Mouse (Mus musculus) CD4-positive, CD25-positive, alpha-beta regulatory T cell, adult 2 months (primary cell): Measurements from ENCODE around the gene Cdkn2aipnl.
A peak's percentile ranks its signal among the peaks of the same experiment; 100 is the strongest.

Experiments used
- DNase-seq: peaks from one replicate; pipeline ENCODE4 v3.0.0-alpha.2; 2012; ENCODE audit warnings: low read depth, low spot score

Cdkn2aipnl gene

GRCm38 (mm10) chr11:52003772-52004528, 36.5 kb downstream of the Cdkn2aipnl start, which contains the start of gene Cdkl3:
TSS of gene Cdkl3 (plus strand) at chr11:52004221.
- DNase-seq = peak; percentile 96

DNA sequence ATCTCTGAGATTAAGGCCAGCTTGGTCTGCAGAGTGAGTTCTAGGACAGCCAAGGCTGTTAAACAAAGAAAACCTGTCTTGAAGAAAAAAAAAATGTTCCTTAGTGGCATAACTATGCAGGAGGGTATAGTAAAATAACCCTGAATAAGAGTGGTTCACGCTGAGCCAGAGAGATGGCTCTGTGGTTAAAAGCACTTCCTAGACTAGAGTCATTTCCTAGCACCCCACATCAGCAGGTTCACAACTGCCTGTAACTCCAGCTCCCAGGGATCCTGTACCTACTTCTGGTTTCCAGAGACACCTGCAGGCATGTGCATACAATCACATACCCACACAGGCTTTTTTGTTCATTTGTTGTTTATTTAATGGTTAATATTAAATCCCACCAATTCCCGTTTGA, 38.1 kb downstream of the Cdkn2aipnl start:
- DNase-seq = no peak

DNA sequence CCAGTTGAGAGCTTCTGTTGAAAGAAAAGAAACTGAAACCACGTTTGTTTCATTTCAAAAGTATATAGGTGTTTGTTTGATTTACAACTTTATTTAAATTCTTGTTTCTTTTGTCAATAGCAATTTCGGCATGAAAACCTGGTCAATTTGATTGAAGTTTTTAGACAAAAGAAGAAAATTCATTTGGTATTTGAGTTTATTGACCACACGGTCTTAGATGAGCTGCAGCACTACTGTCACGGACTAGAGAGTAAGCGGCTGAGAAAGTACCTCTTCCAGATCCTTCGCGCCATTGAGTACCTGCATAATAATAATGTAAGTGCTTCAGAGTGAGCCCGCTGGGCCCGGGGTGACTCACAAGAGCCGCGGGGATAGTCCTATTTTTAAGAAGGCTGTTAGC, 43.5 kb downstream of the Cdkn2aipnl start:
- no peak for DNase-seq

- DNase-seq = no peak
These were observed 44.1 kb downstream of the Cdkn2aipnl start for GRCm38 (mm10) chr11:52011541-52011940.

- DNase-seq = no peak
These were observed 50.8 kb downstream of the Cdkn2aipnl start for GRCm38 (mm10) chr11:52018217-52018616.
